ENCODE assay signal across 10 mouse cellular contexts in genomic region chr9:51180621-51181020, GRCm38 (mm10). TPM values are rescaled to one million over a fixed set of nuclear protein-coding genes. Genes with fewer than 3 reads are reported as not detected.
DNase-seq lines count a peak whose midpoint lies in the region; ATAC-seq and TF ChIP-seq lines count a peak whose summit lies in the region.
"Had no signal": no experiment of that assay in that cellular context is flagged by ENCODE, and none has a peak within 500 bp of the region (broad histone marks: within the 10 kb centered on the region; RNA-seq: fewer than 3 reads in every experiment).

No protein-coding gene starts in this region.

- peak; percentile 7 for DNase-seq in heart, postnatal 25 days (ENCODE audit: low spot score)
- DNase-seq in cerebellum, postnatal 10 days, result peak; percentile 97
- peak; percentile 79 to 92 for DNase-seq in layer of hippocampus, postnatal 14 days (ENCODE audit: low spot score in 2 of 2)
- DNase-seq in retina, postnatal 1 day, result peak; percentile 48
- no peak for DNase-seq in liver, postnatal 0 days
- DNase-seq in thymus, postnatal 36 days, result no peak

- no peaks in the 10 kb centered on the region for H3K27me3 ChIP-seq in heart, embryonic 11.5 days (ENCODE audit: control insufficient read depth, insufficient read depth, low read length)
- H3K27me3 ChIP-seq in liver, postnatal 0 days (ENCODE audit: insufficient read depth, low read length), result no peaks in the 10 kb centered on the region
- H3K27me3 ChIP-seq: embryonic facial prominence, embryonic 15.5 days; limb, embryonic 12.5 days had no signal

- TF ChIP-seq CTCF in liver, postnatal 0 days (IDR thresholded peaks at IDR 0.05; ENCODE audit: low read depth), result no peak

- H3K4me1 ChIP-seq in heart, embryonic 11.5 days (ENCODE audit: control insufficient read depth, insufficient read depth, low read length), result no peaks in the 10 kb centered on the region
- H3K4me1 ChIP-seq in liver, postnatal 0 days (ENCODE audit: insufficient read depth), result no peaks in the 10 kb centered on the region
- H3K4me1 ChIP-seq: embryonic facial prominence, embryonic 15.5 days; limb, embryonic 12.5 days had no signal

- intact Hi-C loops in heart, postnatal 25 days (cut with DNase I), result no loop called here

- ATAC-seq in heart, embryonic 11.5 days (replicated peaks; ENCODE audit: insufficient number of reproducible peaks, low FRiP score, low TSS enrichment), result no peak
- no peak for ATAC-seq in CD4-positive, CD25-positive, alpha-beta regulatory T cell, adult 4 months
- ATAC-seq in liver, postnatal 0 days, result no peak

- TF ChIP-seq EP300 in liver, postnatal 0 days (IDR thresholded peaks at IDR 0.05; ENCODE audit: low read depth), result no peak

- no peaks in the 10 kb centered on the region for H3K36me3 ChIP-seq in heart, embryonic 11.5 days (ENCODE audit: control insufficient read depth, insufficient read depth, low read length)
- H3K36me3 ChIP-seq in liver, postnatal 0 days (replicated peaks; ENCODE audit: insufficient read depth, low read length), result no peaks in the 10 kb centered on the region
- H3K36me3 ChIP-seq: embryonic facial prominence, embryonic 15.5 days; limb, embryonic 12.5 days had no signal

- H3K27ac ChIP-seq in heart, embryonic 11.5 days (ENCODE audit: low read depth, low read length), result no peak overlapping the region
- no peak overlapping the region for H3K27ac ChIP-seq in liver, postnatal 0 days (ENCODE audit: low read depth)
- H3K27ac ChIP-seq: embryonic facial prominence, embryonic 15.5 days; limb, embryonic 12.5 days had no signal

- H3K4me2 ChIP-seq in heart, embryonic 11.5 days, result no peak overlapping the region
- no peak overlapping the region for H3K4me2 ChIP-seq in liver, postnatal 0 days (ENCODE audit: low read depth, low read length)
- H3K4me2 ChIP-seq: embryonic facial prominence, embryonic 15.5 days; limb, embryonic 12.5 days had no signal

- no peak overlapping the region for H3K4me3 ChIP-seq in heart, embryonic 11.5 days (ENCODE audit: low read depth, low read length)
- no peak overlapping the region for H3K4me3 ChIP-seq in liver, postnatal 0 days (ENCODE audit: low read depth, low read length)
- H3K4me3 ChIP-seq: embryonic facial prominence, embryonic 15.5 days; limb, embryonic 12.5 days had no signal

- H3K9me3 ChIP-seq in heart, embryonic 11.5 days (replicated peaks; ENCODE audit: control insufficient read depth, low read length), result no peaks in the 10 kb centered on the region
- H3K9me3 ChIP-seq in liver, postnatal 0 days (ENCODE audit: low read length), result no peaks in the 10 kb centered on the region
- H3K9me3 ChIP-seq: embryonic facial prominence, embryonic 15.5 days; limb, embryonic 12.5 days had no signal

- WGBS in heart, embryonic 11.5 days (ENCODE audit: insufficient replicate concordance), result 78% methylated on average over 5 of the region's 5 CpGs
- WGBS in liver, postnatal 0 days (ENCODE audit: insufficient replicate concordance), result 72% methylated on average over 5 of the region's 5 CpGs

- no peak overlapping the region for H3K9ac ChIP-seq in heart, embryonic 11.5 days (ENCODE audit: low read depth, low read length)
- H3K9ac ChIP-seq in liver, postnatal 0 days (replicated peaks), result no peak overlapping the region
- H3K9ac ChIP-seq: embryonic facial prominence, embryonic 15.5 days; limb, embryonic 12.5 days had no signal

RNA-seq across cellular contexts. Expression of gene Gm32742, which starts 15.3 kb away (rescaled TPM):
- not detected for total RNA-seq in heart, postnatal 25 days (2021)
- polyA plus RNA-seq in heart, embryonic 11.5 days (2014; fragmentation: Nextera tagmentation; extraction: Ambion mirVana), result 0.03 TPM in 1 of 2 replicates, not detected in the other
- not detected for total RNA-seq in layer of hippocampus, postnatal 14 days (2021)
- under 1 TPM in 1 of 2 experiments, not detected in 1; 0.13 TPM for polyA plus RNA-seq in CD4-positive, CD25-positive, alpha-beta regulatory T cell, adult 4 months (2017; shearing (Covaris generic))
- not detected in 2 replicates for polyA plus RNA-seq in liver, postnatal 0 days (2015; fragmentation: Nextera tagmentation; extraction: Ambion mirVana)

RNA-seq across cellular contexts. Expression of gene Pou2af1, which starts 32.9 kb away (rescaled TPM):
- under 1 TPM; 0.26 to 0.48 TPM for total RNA-seq in heart, postnatal 25 days (2021)
- 0.11 TPM in 1 of 2 replicates, not detected in the other for polyA plus RNA-seq in heart, embryonic 11.5 days (2014; fragmentation: Nextera tagmentation; extraction: Ambion mirVana)
- not detected for total RNA-seq in layer of hippocampus, postnatal 14 days (2021)
- 1 to 10 TPM; 2.1 to 9.5 TPM for polyA plus RNA-seq in CD4-positive, CD25-positive, alpha-beta regulatory T cell, adult 4 months (2017; shearing (Covaris generic))
- 7.6 and 8.4 TPM in 2 replicates for polyA plus RNA-seq in liver, postnatal 0 days (2015; fragmentation: Nextera tagmentation; extraction: Ambion mirVana)
- polyA plus RNA-seq: limb, embryonic 12.5 days had no signal

Comparison
In these comparisons a context has a peak if more than half of its experiments do, and no peak if none do; other contexts are left out.
1. DNase-seq: peak in heart, postnatal 25 days (single experiment), cerebellum, postnatal 10 days (2 of 2), layer of hippocampus, postnatal 14 days (2 of 2) and retina, postnatal 1 day (single experiment); none in liver, postnatal 0 days (single experiment) and thymus, postnatal 36 days (0 of 2).